Mouse (Mus musculus) liver, adult 2 months (tissue): Measurements from ENCODE around the gene Sez6l.

Source experiments
- CTCF ChIP-seq: fragments of 200-500 bp; IDR thresholded peaks from 2 replicates; pipeline ENCODE4 v1.5.1; 2011; ENCODE audit warnings: low read depth, low read length, control low read depth
- POLR2A ChIP-seq: fragments of 200-500 bp; IDR thresholded peaks from 2 replicates; pipeline ENCODE4 v1.6.1; 2011; ENCODE audit warnings: low read length, control low read depth; ENCODE audit not compliant: insufficient read depth; ENCODE audit errors: extremely low read depth

GRCm38 (mm10) chr5:112473453-112473852 is 103.5 kb downstream of the Sez6l start:
- no peak for TF ChIP-seq POLR2A
- TF ChIP-seq CTCF: no peak
